Mouse (Mus musculus) kidney, embryonic 14.5 days (tissue): ENCODE data around the gene Gdnf. TPM values are rescaled to one million over a fixed set of nuclear protein-coding genes. Genes with fewer than 3 reads are reported as not detected.

ENCODE experiments used
- ATAC-seq: fragments of 200-750 bp; cut with Nextera tagmentation; 2 replicates; pipeline ENCODE4 v1.8.0; 2017; ENCODE audit warnings: moderate number of reproducible peaks, mild to moderate bottlenecking, moderate TSS enrichment, moderate library complexity; ENCODE audit not compliant: low FRiP score, low TSS enrichment
- H3K27ac ChIP-seq: fragments of 300-500 bp; sonication (generic); 2 replicates; pipeline ENCODE4 v1.5.1; 2014; ENCODE audit warnings: low read depth, mild to moderate bottlenecking, low read length, moderate library complexity, mixed read lengths
- H3K27me3 ChIP-seq: fragments of 300-500 bp; sonication (generic); 2 replicates; pipeline ENCODE4 v1.6.1; 2014; ENCODE audit warnings: mild to moderate bottlenecking, low read length; ENCODE audit not compliant: control insufficient read depth, insufficient read depth
- H3K36me3 ChIP-seq: fragments of 300-500 bp; sonication (generic); 2 replicates; pipeline ENCODE4 v1.6.1; 2014; ENCODE audit warnings: low read length, mixed read lengths; ENCODE audit not compliant: control insufficient read depth, insufficient read depth
- H3K4me1 ChIP-seq: fragments of 300-500 bp; sonication (generic); 2 replicates; pipeline ENCODE4 v1.6.1; 2014; ENCODE audit warnings: low read length, mixed read lengths; ENCODE audit not compliant: control insufficient read depth, insufficient read depth
- H3K4me2 ChIP-seq: fragments of 300-500 bp; sonication (generic); replicated peaks from 2 replicates; pipeline ENCODE4 v1.6.1; 2014; ENCODE audit warnings: low read depth, mild to moderate bottlenecking, low read length
- H3K4me3 ChIP-seq: fragments of 300-500 bp; sonication (generic); 2 replicates; pipeline ENCODE4 v1.5.1; 2014; ENCODE audit warnings: mild to moderate bottlenecking, low read length
- H3K9ac ChIP-seq: fragments of 300-500 bp; sonication (generic); 2 replicates; pipeline ENCODE4 v1.6.1; 2014; ENCODE audit warnings: low read depth, mild to moderate bottlenecking, low read length, moderate library complexity
- H3K9me3 ChIP-seq: fragments of 300-500 bp; sonication (generic); 2 replicates; pipeline ENCODE4 v1.6.1; 2016; ENCODE audit warnings: low read length; ENCODE audit not compliant: control insufficient read depth
- WGBS: fragments of 180-500 bp; shearing (Covaris S2); extraction: QIAGEN DNeasy Blood & Tissue Kit; methylation state at CpG from one replicate; pipeline ENCODE4 v1.1.7; 2014; 5-methylcytosine and 5-hydroxymethylcytosine counted together
- polyA plus RNA-seq: library from polyadenylated mRNA; unstranded; fragments of >200 nt; fragmentation: Nextera tagmentation; extraction: Ambion mirVana; gene quantifications from 2 replicates; pipeline ENCODE4 v1.2.1, GENCODE M21; 2014

Gene Gdnf
- polyA plus RNA-seq, 1 experiment from 2014 or later = 13.0 TPM

DNA sequence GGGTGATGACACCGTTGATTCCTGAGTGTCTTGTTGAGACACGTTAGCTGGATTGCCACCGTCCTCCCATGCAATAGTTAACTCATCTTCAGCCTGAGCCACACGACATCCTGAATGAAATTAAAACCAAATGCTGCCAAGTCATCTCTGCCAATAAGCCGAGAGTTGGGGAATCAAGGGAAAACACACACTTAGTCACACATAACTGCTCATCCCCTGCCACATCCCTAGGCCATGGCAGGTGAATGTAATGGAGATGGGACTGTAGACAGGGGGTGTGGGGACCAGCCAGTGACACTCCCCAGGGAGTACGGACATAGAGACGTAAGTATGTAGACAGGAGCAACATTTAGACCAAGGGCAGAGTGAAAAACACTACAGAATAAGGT, 28.3 kb downstream of the Gdnf start:
- Histone ChIP-seq H3K36me3 (peaks cover 28% of the 10 kb centered on the region), H3K4me3 (no peak overlapping the region), H3K27ac (no peak overlapping the region), H3K9ac (no peak overlapping the region), H3K9me3 (no peaks in the 10 kb centered on the region), H3K27me3 (no peaks in the 10 kb centered on the region), H3K4me1 (no peaks in the 10 kb centered on the region), H3K4me2 (no peak overlapping the region)
- ATAC-seq = peak; percentile 61
- 34% methylated on average over 7 of the region's 7 CpGs for WGBS

DNA sequence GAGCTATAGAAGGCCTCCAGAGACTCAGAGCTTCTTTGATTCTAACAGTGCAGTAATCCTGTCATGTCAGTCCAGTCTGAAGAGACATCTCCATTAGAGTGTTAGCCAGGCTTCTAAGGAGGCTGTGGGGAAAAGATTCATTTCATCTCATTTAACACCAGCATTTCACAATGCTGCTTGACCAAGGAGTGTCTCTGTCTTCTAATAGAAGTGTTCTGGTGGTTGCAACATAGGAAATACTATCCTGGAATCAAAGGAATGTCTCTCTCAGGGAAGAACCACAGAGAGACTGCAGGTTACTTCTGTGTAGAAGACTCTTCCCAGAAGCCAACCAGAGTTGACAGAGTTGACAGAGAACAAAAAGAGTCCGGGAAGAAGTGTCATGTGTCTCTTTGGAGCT, 31.0 kb downstream of the Gdnf start:
- H3K4me2 ChIP-seq = no peak overlapping the region
- no peaks in the 10 kb centered on the region for H3K4me1 ChIP-seq
- H3K4me3 ChIP-seq = no peak overlapping the region
- no peak overlapping the region for H3K27ac ChIP-seq
- H3K9ac ChIP-seq = no peak overlapping the region
- peaks cover 6% of the 10 kb centered on the region for H3K36me3 ChIP-seq
- 96% methylated on average over 1 of the region's 1 CpGs for WGBS
- no peak for ATAC-seq
- H3K9me3 ChIP-seq = no peaks in the 10 kb centered on the region
- H3K27me3 ChIP-seq = no peaks in the 10 kb centered on the region

DNA sequence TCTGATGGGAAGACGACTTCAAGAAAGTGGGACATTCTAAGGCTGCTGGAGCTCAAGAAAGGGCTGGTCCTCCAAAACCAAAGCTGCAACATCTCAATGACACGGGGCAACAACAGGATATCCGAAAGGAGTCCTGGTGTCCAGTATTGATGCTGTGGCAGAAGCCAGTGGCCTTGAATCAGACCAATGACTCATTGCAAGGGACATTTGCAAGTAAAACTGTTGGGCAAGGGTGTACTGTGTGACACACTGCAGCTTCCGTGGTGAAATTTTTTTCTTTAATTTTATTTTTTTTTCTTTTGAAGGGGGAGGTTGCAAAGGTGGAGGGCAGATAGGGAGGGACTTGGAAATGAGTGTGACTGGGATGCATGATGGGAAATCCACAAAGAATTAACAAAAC, 31.8 kb downstream of the Gdnf start:
- H3K9ac ChIP-seq = no peak overlapping the region
- WGBS = 92% methylated on average over 4 of the region's 4 CpGs
- no peaks in the 10 kb centered on the region for H3K36me3 ChIP-seq
- no peaks in the 10 kb centered on the region for H3K9me3 ChIP-seq
- no peaks in the 10 kb centered on the region for H3K4me1 ChIP-seq
- no peak overlapping the region for H3K4me3 ChIP-seq
- H3K27me3 ChIP-seq = no peaks in the 10 kb centered on the region
- no peak overlapping the region for H3K4me2 ChIP-seq
- no peak for ATAC-seq
- no peak overlapping the region for H3K27ac ChIP-seq

DNA sequence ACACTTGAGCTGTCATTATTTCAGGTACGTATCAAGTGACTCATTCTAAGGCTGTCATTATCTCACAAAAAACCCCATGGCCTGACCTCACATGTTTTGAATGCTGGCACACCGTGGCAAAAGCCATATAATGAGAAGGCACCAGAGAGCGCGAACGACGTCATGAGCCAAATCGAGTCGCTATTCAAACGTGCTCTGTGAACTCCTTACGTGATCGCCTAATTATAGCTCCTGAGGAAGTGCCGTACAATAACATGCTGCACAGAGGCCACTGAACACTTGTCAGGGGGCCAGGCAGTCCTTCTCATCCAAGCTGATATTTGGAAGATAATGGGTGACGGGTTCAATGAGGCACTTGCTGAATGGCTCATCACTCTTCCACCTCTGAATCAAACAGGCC, 46.8 kb downstream of the Gdnf start:
- no peak overlapping the region for H3K4me3 ChIP-seq
- 67% methylated on average over 13 of the region's 13 CpGs for WGBS
- H3K4me1 ChIP-seq = no peaks in the 10 kb centered on the region

DNA sequence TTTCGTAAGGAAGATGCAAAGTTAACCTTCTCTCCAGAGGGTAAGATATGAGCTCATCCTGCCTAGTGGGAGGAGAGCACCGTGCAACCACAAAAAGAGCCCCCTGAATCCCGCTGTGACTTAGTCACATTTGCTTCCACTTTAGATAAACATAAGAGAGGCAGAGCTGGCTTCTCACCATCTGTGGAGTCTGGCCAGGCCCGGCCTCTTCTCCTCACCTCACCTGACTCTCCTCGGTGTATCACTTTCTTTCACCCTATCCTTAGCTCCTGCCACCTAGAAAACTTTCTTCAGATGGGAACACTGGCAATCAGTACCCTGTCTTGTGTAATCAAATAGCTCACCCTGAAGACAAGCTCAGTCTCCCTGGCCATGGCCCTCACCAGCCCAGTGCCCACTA, 48.2 kb downstream of the Gdnf start:
- Histone ChIP-seq H3K27me3 (no peaks in the 10 kb centered on the region), H3K36me3 (no peaks in the 10 kb centered on the region), H3K9ac (no peak overlapping the region), H3K4me3 (no peak overlapping the region), H3K27ac (no peak overlapping the region), H3K4me2 (no peak overlapping the region), H3K4me1 (no peaks in the 10 kb centered on the region), H3K9me3 (no peaks in the 10 kb centered on the region)
- 80% methylated on average over 5 of the region's 5 CpGs for WGBS
- ATAC-seq = no peak

More for the DNA sequence above, 46.8 kb downstream of the Gdnf start:
- H3K27ac ChIP-seq = no peak overlapping the region
- no peak overlapping the region for H3K4me2 ChIP-seq
- ATAC-seq = no peak
- H3K9me3 ChIP-seq = no peaks in the 10 kb centered on the region
- no peak overlapping the region for H3K9ac ChIP-seq
- no peaks in the 10 kb centered on the region for H3K27me3 ChIP-seq
- H3K36me3 ChIP-seq = no peaks in the 10 kb centered on the region

DNA sequence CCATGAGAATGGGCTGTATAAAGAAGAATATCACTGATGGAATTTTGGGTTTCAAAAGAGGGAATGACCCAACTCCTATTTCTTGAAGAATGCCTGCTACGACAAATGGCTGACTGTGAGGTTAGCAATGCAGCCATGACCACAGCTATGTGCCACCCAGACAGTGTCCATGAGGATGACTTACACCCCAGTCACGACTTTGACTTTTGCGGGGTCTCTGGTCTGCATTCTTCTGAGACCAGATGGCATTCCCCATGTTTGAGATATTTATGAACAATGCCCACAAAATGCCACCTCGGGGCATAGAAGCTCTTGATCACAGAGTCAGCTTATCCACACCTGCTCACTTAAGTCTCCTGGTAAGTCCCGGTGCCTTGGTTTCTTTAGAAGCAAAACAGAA, 52.2 kb downstream of the Gdnf start:
- 87% methylated on average over 5 of the region's 5 CpGs for WGBS
- H3K9ac ChIP-seq = no peak overlapping the region
- no peak for ATAC-seq
- no peak overlapping the region for H3K4me3 ChIP-seq
- no peaks in the 10 kb centered on the region for H3K4me1 ChIP-seq
- H3K4me2 ChIP-seq = no peak overlapping the region
- no peaks in the 10 kb centered on the region for H3K27me3 ChIP-seq
- no peak overlapping the region for H3K27ac ChIP-seq
- no peaks in the 10 kb centered on the region for H3K9me3 ChIP-seq
- no peaks in the 10 kb centered on the region for H3K36me3 ChIP-seq

DNA sequence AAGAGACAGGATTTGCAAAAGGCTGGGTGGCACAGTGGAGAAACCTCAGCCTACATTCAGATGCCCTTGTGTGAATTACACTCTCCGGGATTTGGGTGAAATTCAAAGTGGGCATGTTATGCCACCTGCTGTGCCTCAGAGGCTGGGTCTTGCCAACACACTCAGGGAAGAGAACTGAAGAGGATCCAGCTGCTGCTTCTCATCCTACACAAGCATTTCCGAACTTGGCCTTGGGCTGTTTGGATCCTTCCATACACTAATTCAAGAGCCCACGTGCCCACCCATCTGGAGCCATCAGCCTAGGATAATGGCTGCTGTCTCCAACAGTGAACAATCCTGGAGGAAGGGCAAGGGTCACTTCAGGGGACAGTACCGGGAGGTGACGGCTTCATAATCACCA, 52.7 kb downstream of the Gdnf start:
- WGBS = 75% methylated on average over 5 of the region's 5 CpGs
- Histone ChIP-seq H3K4me1 (no peaks in the 10 kb centered on the region), H3K36me3 (no peaks in the 10 kb centered on the region), H3K9me3 (no peaks in the 10 kb centered on the region), H3K4me2 (no peak overlapping the region), H3K27me3 (no peaks in the 10 kb centered on the region), H3K9ac (no peak overlapping the region), H3K27ac (no peak overlapping the region), H3K4me3 (no peak overlapping the region)
- no peak for ATAC-seq

DNA sequence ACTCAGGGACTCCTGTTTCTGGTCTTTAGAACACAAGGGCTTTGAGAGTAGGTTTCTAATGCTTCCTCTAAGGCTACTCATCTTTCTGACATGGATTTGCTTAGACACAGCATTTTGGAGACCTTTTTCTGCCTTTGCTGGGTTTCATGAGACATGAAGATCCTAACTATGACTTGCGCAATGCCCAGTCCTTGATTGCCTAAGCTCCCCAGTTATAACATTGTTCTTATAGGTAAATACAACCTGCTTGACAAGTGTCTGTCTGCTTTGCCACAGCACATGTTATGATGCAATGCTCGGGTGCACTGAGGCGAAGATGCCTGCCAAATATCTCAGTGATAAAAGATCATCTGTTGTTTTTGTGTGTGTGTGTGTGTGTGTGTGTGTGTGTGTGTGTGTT, 54.7 kb downstream of the Gdnf start:
- WGBS = 89% methylated on average over 3 of the region's 3 CpGs

DNA sequence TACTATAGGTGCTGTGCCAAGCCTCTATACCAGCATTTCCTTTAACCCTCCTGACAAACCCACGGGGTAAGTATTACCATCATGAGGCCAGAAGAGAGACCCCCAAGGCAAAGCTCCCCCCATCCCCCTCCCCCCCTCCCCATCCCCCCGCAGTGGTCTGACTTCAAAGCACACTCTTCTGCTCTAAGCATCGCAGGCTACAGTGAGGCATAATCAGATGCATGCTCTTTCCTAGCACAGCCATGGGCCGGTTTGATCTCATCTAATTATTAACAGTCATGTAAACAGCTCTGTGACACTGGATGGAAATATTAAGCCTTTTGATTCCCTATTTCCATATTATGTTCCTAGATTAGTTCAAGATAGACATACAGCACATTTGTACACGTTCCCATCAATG, 61.8 kb downstream of the Gdnf start:
- H3K27ac ChIP-seq = no peak overlapping the region
- H3K27me3 ChIP-seq = no peaks in the 10 kb centered on the region
- no peak overlapping the region for H3K4me3 ChIP-seq
- no peaks in the 10 kb centered on the region for H3K4me1 ChIP-seq
- no peak for ATAC-seq
- no peaks in the 10 kb centered on the region for H3K36me3 ChIP-seq
- H3K9ac ChIP-seq = no peak overlapping the region
- H3K9me3 ChIP-seq = no peaks in the 10 kb centered on the region
- WGBS = 74% methylated on average over 5 of the region's 5 CpGs
- no peak overlapping the region for H3K4me2 ChIP-seq

More for the DNA sequence above, 54.7 kb downstream of the Gdnf start:
- no peak for ATAC-seq
- Histone ChIP-seq H3K4me1 (no peaks in the 10 kb centered on the region), H3K4me2 (no peak overlapping the region), H3K9me3 (no peaks in the 10 kb centered on the region), H3K9ac (no peak overlapping the region), H3K36me3 (no peaks in the 10 kb centered on the region), H3K27ac (no peak overlapping the region), H3K27me3 (no peaks in the 10 kb centered on the region), H3K4me3 (no peak overlapping the region)

DNA sequence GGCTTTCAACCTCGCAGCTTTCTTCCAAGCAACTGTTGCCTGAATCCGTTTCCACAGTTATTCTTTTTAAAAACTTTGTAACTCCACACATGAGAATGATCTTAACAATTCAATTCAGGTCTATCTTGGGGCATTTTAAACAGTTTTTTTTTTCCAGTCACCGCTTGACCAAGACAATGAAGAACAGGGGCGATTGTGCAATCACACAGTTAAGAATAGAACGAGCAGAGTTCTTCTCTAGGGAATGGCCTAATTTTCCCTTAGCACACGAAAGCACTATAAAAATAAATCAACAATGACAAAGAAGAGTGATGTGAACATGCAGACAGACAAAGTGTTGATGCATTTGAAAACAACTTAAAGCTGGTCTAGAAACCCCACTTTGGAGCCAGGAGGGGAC, 65.2 kb downstream of the Gdnf start:
- no peak for ATAC-seq
- Histone ChIP-seq H3K4me1 (no peaks in the 10 kb centered on the region), H3K27ac (no peak overlapping the region), H3K36me3 (no peaks in the 10 kb centered on the region), H3K9me3 (no peaks in the 10 kb centered on the region), H3K4me3 (no peak overlapping the region), H3K4me2 (no peak overlapping the region), H3K9ac (no peak overlapping the region), H3K27me3 (no peaks in the 10 kb centered on the region)
- WGBS = 76% methylated on average over 6 of the region's 6 CpGs
